Mouse (Mus musculus) embryonic facial prominence, embryonic 13.5 days (tissue): ENCODE results near the gene Mnat1. TPM values are rescaled to one million over a fixed set of nuclear protein-coding genes. Genes with fewer than 3 reads are reported as not detected.

ENCODE experiments used
- ATAC-seq: fragments of 200-750 bp; cut with Nextera tagmentation; 2 replicates; pipeline ENCODE4 v1.8.0; 2017; ENCODE audit warnings: low read depth; ENCODE audit not compliant: insufficient number of reproducible peaks, insufficient read depth, low FRiP score, low TSS enrichment
- H3K27ac ChIP-seq: fragments of 300-500 bp; sonication (generic); 2 replicates; pipeline ENCODE4 v1.5.1; 2015; ENCODE audit warnings: moderate library complexity, mild to moderate bottlenecking, inconsistent platforms
- H3K27me3 ChIP-seq: fragments of 300-500 bp; sonication (generic); 2 replicates; pipeline ENCODE4 v1.6.1; 2015; ENCODE audit warnings: mild to moderate bottlenecking, inconsistent platforms
- H3K36me3 ChIP-seq: fragments of 300-500 bp; sonication (generic); 2 replicates; pipeline ENCODE4 v1.6.1; 2015; ENCODE audit warnings: mild to moderate bottlenecking, inconsistent platforms
- H3K4me1 ChIP-seq: fragments of 300-500 bp; sonication (generic); 2 replicates; pipeline ENCODE4 v1.6.1; 2015; ENCODE audit warnings: inconsistent platforms
- H3K4me2 ChIP-seq: fragments of 300-500 bp; sonication (generic); 2 replicates; pipeline ENCODE4 v1.6.1; 2015; ENCODE audit warnings: moderate library complexity, mild to moderate bottlenecking, inconsistent platforms
- H3K4me3 ChIP-seq: fragments of 300-500 bp; sonication (generic); 2 replicates; pipeline ENCODE4 v1.5.1; 2015; ENCODE audit warnings: mild to moderate bottlenecking, inconsistent platforms
- H3K9ac ChIP-seq: fragments of 300-500 bp; sonication (generic); 2 replicates; pipeline ENCODE4 v1.6.1; 2015; ENCODE audit warnings: mild to moderate bottlenecking, inconsistent platforms
- H3K9me3 ChIP-seq: fragments of 300-500 bp; sonication (generic); 2 replicates; pipeline ENCODE4 v1.6.1; 2016; ENCODE audit warnings: inconsistent platforms
- WGBS: fragments of 180-500 bp; shearing (Covaris S2); methylation state at CpG from one replicate; pipeline ENCODE4 v1.1.7; 2015; ENCODE audit warnings: mixed read lengths; 5-methylcytosine and 5-hydroxymethylcytosine counted together
- polyA plus RNA-seq: library from polyadenylated mRNA; unstranded; fragments of >200 nt; fragmentation: Nextera tagmentation; extraction: Ambion mirVana; gene quantifications from 2 replicates; pipeline ENCODE4 v1.2.1, GENCODE M21; 2015

The Mnat1 gene
- polyA plus RNA-seq, 1 experiment from 2014 or later: 34.6 TPM

- Histone ChIP-seq H3K36me3 (peaks cover 9% of the 10 kb centered on the region), H3K9me3 (no peaks in the 10 kb centered on the region), H3K4me2 (peak overlapping the region; percentile 61), H3K27me3 (no peaks in the 10 kb centered on the region), H3K9ac (peak overlapping the region; percentile 86; the same call in 1 of the 2 replicates), H3K4me3 (peak overlapping the region; percentile 78), H3K27ac (no peak overlapping the region), H3K4me1 (peaks cover 31% of the 10 kb centered on the region)
- WGBS: 63% methylated on average over 8 of the region's 8 CpGs
- no peak for ATAC-seq
Observed at GRCm38 (mm10) chr12:73287609-73288008, 164.1 kb downstream of the Mnat1 start.

- WGBS: 95% methylated on average over 3 of the region's 3 CpGs
- Histone ChIP-seq H3K9me3 (no peaks in the 10 kb centered on the region), H3K27me3 (no peaks in the 10 kb centered on the region), H3K4me1 (peaks cover 28% of the 10 kb centered on the region), H3K4me2 (no peak overlapping the region), H3K36me3 (peaks cover 12% of the 10 kb centered on the region), H3K9ac (no peak overlapping the region), H3K4me3 (no peak overlapping the region), H3K27ac (no peak overlapping the region)
- ATAC-seq: no peak
Observed at GRCm38 (mm10) chr12:73288626-73289025, 165.1 kb downstream of the Mnat1 start.

GRCm38 (mm10) chr12:73294884-73295283 lies 171.4 kb downstream of the Mnat1 start:
- no peaks in the 10 kb centered on the region for H3K9me3 ChIP-seq
- no peak overlapping the region for H3K9ac ChIP-seq
- peak overlapping the region; percentile 62; the same call in 1 of the 2 replicates for H3K27ac ChIP-seq
- H3K27me3 ChIP-seq: no peaks in the 10 kb centered on the region
- ATAC-seq: no peak
- no peak overlapping the region for H3K4me3 ChIP-seq
- H3K36me3 ChIP-seq: peaks cover 23% of the 10 kb centered on the region
- H3K4me2 ChIP-seq: no peak overlapping the region
- H3K4me1 ChIP-seq: peaks cover 24% of the 10 kb centered on the region

GRCm38 (mm10) chr12:73295505-73296140 lies 172.1 kb downstream of the Mnat1 start:
- no peak for ATAC-seq
- Histone ChIP-seq H3K27ac (peak overlapping the region; percentile 62), H3K36me3 (peaks cover 30% of the 10 kb centered on the region), H3K4me2 (no peak overlapping the region), H3K9me3 (no peaks in the 10 kb centered on the region), H3K27me3 (no peaks in the 10 kb centered on the region), H3K4me1 (peaks cover 24% of the 10 kb centered on the region), H3K4me3 (no peak overlapping the region), H3K9ac (no peak overlapping the region)
- 70% methylated on average over 11 of the region's 11 CpGs for WGBS

- Histone ChIP-seq H3K4me2 (no peak overlapping the region), H3K27me3 (no peaks in the 10 kb centered on the region), H3K27ac (no peak overlapping the region), H3K9ac (no peak overlapping the region), H3K4me1 (peaks cover 20% of the 10 kb centered on the region), H3K9me3 (no peaks in the 10 kb centered on the region), H3K36me3 (peaks cover 18% of the 10 kb centered on the region), H3K4me3 (no peak overlapping the region)
- 90% methylated on average over 5 of the region's 5 CpGs for WGBS
- ATAC-seq: no peak
Observed at GRCm38 (mm10) chr12:73298621-73299020, 175.1 kb downstream of the Mnat1 start.

GRCm38 (mm10) chr12:73300531-73300930 lies 177.0 kb downstream of the Mnat1 start:
- H3K27ac ChIP-seq: no peak overlapping the region
- peaks cover 8% of the 10 kb centered on the region for H3K36me3 ChIP-seq
- no peak overlapping the region for H3K9ac ChIP-seq
- no peak overlapping the region for H3K4me2 ChIP-seq
- 91% methylated on average over 2 of the region's 2 CpGs for WGBS
- no peaks in the 10 kb centered on the region for H3K27me3 ChIP-seq
- no peaks in the 10 kb centered on the region for H3K9me3 ChIP-seq
- H3K4me3 ChIP-seq: no peak overlapping the region
- no peak for ATAC-seq
- peaks cover 13% of the 10 kb centered on the region for H3K4me1 ChIP-seq

GRCm38 (mm10) chr12:73304636-73305035 lies 181.1 kb downstream of the Mnat1 start:
- Histone ChIP-seq H3K9ac (no peak overlapping the region), H3K4me3 (no peak overlapping the region), H3K9me3 (no peaks in the 10 kb centered on the region), H3K36me3 (peaks cover 8% of the 10 kb centered on the region), H3K4me2 (no peak overlapping the region), H3K4me1 (no peaks in the 10 kb centered on the region), H3K27ac (no peak overlapping the region), H3K27me3 (no peaks in the 10 kb centered on the region)
- no peak for ATAC-seq
- 88% methylated on average over 4 of the region's 4 CpGs for WGBS

- WGBS: 68% methylated on average over 4 of the region's 4 CpGs
Observed at GRCm38 (mm10) chr12:73307750-73308149, 184.2 kb downstream of the Mnat1 start.

GRCm38 (mm10) chr12:73308711-73309110 lies 185.2 kb downstream of the Mnat1 start:
- no peak overlapping the region for H3K4me2 ChIP-seq
- no peak overlapping the region for H3K4me3 ChIP-seq
- 62% methylated on average over 2 of the region's 2 CpGs for WGBS
- H3K27ac ChIP-seq: no peak overlapping the region
- H3K27me3 ChIP-seq: no peaks in the 10 kb centered on the region
- H3K4me1 ChIP-seq: no peaks in the 10 kb centered on the region
- ATAC-seq: no peak
- H3K9ac ChIP-seq: no peak overlapping the region
- no peaks in the 10 kb centered on the region for H3K9me3 ChIP-seq
- peaks cover 8% of the 10 kb centered on the region; the same call in 1 of the 2 replicates for H3K36me3 ChIP-seq

More at GRCm38 (mm10) chr12:73307750-73308149, 184.2 kb downstream of the Mnat1 start:
- no peak overlapping the region for H3K4me3 ChIP-seq
- H3K36me3 ChIP-seq: peaks cover 8% of the 10 kb centered on the region; the same call in 1 of the 2 replicates
- no peaks in the 10 kb centered on the region for H3K27me3 ChIP-seq
- no peaks in the 10 kb centered on the region for H3K9me3 ChIP-seq
- ATAC-seq: no peak
- no peak overlapping the region for H3K9ac ChIP-seq
- H3K27ac ChIP-seq: no peak overlapping the region
- H3K4me1 ChIP-seq: no peaks in the 10 kb centered on the region
- H3K4me2 ChIP-seq: no peak overlapping the region

GRCm38 (mm10) chr12:73317706-73318686 lies 194.5 kb downstream of the Mnat1 start:
- no peak for ATAC-seq
- Histone ChIP-seq H3K9me3 (no peaks in the 10 kb centered on the region), H3K4me1 (no peaks in the 10 kb centered on the region), H3K27me3 (no peaks in the 10 kb centered on the region), H3K36me3 (peaks cover 15% of the 10 kb centered on the region), H3K4me3 (no peak overlapping the region), H3K4me2 (no peak overlapping the region), H3K27ac (no peak overlapping the region), H3K9ac (no peak overlapping the region)
- 89% methylated on average over 7 of the region's 7 CpGs for WGBS
